Mouse (Mus musculus): Measurements from ENCODE around the gene Obsl1. TPM values are rescaled to one million over a fixed set of nuclear protein-coding genes. Genes with fewer than 3 reads are reported as not detected.

The Obsl1 gene
- polyA plus RNA-seq, 1 experiment from 2014 or later, result 25.8 TPM

GRCm38 (mm10) chr1:75443247-75444024, 62.8 kb downstream of the Obsl1 start:
- peaks cover 12% of the 10 kb centered on the region for H3K36me3 ChIP-seq (ENCODE audit: insufficient read depth, low read length)
- H3K9me3 ChIP-seq (ENCODE audit: low read length), result no peaks in the 10 kb centered on the region
- H3K27me3 ChIP-seq (replicated peaks; ENCODE audit: insufficient read depth, low read length), result peaks cover 25% of the 10 kb centered on the region
- ATAC-seq, result no peak
- H3K4me1 ChIP-seq (ENCODE audit: insufficient read depth, low read depth, low read length), result no peaks in the 10 kb centered on the region
- H3K4me3 ChIP-seq (ENCODE audit: low read depth, low read length), result no peak overlapping the region
- H3K9ac ChIP-seq (replicated peaks; ENCODE audit: low read depth), result no peak overlapping the region
- no peak for DNase-seq (ENCODE audit: low spot score)
- WGBS, result 49% methylated on average over 12 of the region's 13 CpGs
- no peak overlapping the region for H3K27ac ChIP-seq (ENCODE audit: low read length)
- TF ChIP-seq CTCF (IDR thresholded peaks at IDR 0.05), result no peak
- TF ChIP-seq EP300 (IDR thresholded peaks at IDR 0.05), result no peak
- no peak overlapping the region for H3K4me2 ChIP-seq (replicated peaks; ENCODE audit: low read depth, low read length)

- no peak overlapping the region for H3K9ac ChIP-seq (replicated peaks; ENCODE audit: low read depth)
- H3K27ac ChIP-seq (ENCODE audit: low read length), result no peak overlapping the region
- H3K4me3 ChIP-seq (ENCODE audit: low read depth, low read length), result no peak overlapping the region
- H3K4me1 ChIP-seq (ENCODE audit: insufficient read depth, low read depth, low read length), result no peaks in the 10 kb centered on the region
- ATAC-seq, result no peak
- no peak for DNase-seq (ENCODE audit: low spot score)
- H3K36me3 ChIP-seq (ENCODE audit: insufficient read depth, low read length), result peaks cover 12% of the 10 kb centered on the region
- H3K9me3 ChIP-seq (ENCODE audit: low read length), result no peaks in the 10 kb centered on the region
- peaks cover 21% of the 10 kb centered on the region for H3K27me3 ChIP-seq (replicated peaks; ENCODE audit: insufficient read depth, low read length)
- TF ChIP-seq CTCF (IDR thresholded peaks at IDR 0.05), result no peak
- no peak for TF ChIP-seq EP300 (IDR thresholded peaks at IDR 0.05)
- H3K4me2 ChIP-seq (replicated peaks; ENCODE audit: low read depth, low read length), result no peak overlapping the region
- 69% methylated on average over 8 of the region's 8 CpGs for WGBS
Observed at GRCm38 (mm10) chr1:75442811-75443210, 63.4 kb downstream of the Obsl1 start.

DNA sequence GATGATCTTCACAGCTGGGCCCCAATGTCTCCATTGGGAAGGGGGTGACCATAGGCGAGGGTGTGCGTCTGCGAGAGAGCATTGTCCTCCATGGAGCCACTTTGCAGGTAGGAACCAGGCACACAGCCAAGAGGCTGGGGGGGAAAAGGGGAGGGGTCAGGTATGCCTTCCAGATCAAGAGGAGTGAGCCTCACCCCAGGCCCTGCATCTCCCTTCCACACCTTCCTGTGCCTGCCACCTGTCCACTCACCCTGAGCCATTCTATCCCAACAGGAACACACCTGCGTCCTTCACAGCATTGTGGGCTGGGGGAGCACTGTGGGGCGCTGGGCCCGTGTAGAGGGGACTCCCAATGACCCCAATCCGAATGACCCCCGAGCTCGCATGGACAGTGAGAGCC, 64.1 kb downstream of the Obsl1 start:
- Histone ChIP-seq H3K36me3 (ENCODE audit: insufficient read depth, low read length) (peaks cover 12% of the 10 kb centered on the region), H3K4me1 (ENCODE audit: insufficient read depth, low read depth, low read length) (no peaks in the 10 kb centered on the region), H3K4me2 (replicated peaks; ENCODE audit: low read depth, low read length) (no peak overlapping the region), H3K27ac (ENCODE audit: low read length) (no peak overlapping the region), H3K4me3 (ENCODE audit: low read depth, low read length) (no peak overlapping the region), H3K27me3 (replicated peaks; ENCODE audit: insufficient read depth, low read length) (peaks cover 16% of the 10 kb centered on the region; the same call in 1 of the 2 replicates), H3K9ac (replicated peaks; ENCODE audit: low read depth) (no peak overlapping the region), H3K9me3 (ENCODE audit: low read length) (no peaks in the 10 kb centered on the region)
- TF ChIP-seq CTCF (IDR thresholded peaks at IDR 0.05), result no peak
- TF ChIP-seq EP300 (IDR thresholded peaks at IDR 0.05), result no peak
- WGBS, result 68% methylated on average over 9 of the region's 9 CpGs
- no peak for ATAC-seq
- DNase-seq (ENCODE audit: low spot score), result no peak

- H3K4me1 ChIP-seq (ENCODE audit: insufficient read depth, low read depth, low read length), result peaks cover 4% of the 10 kb centered on the region; the same call in 1 of the 2 replicates
Observed at GRCm38 (mm10) chr1:75441471-75441996, 64.7 kb downstream of the Obsl1 start.

DNA sequence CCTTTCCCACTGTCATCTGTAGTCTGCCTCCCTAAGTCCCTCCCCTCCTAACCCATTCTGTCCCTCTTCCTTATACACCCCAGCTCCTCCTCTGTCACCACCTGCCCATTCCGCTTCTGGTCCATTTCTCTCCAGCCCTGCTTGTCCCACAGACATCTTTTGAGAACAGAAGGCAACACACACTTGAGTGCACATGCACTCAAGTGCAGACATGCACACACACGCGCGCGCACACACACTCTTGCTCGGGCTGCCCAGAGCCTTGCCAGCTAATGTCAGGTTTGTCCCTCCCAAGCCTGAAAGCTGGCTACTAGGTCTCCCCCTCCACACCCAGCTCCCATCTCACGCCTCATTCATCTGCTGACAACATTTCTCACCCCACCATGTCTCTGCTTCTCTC, 65.6 kb downstream of the Obsl1 start:
- no peak overlapping the region for H3K4me2 ChIP-seq (replicated peaks; ENCODE audit: low read depth, low read length)
- H3K36me3 ChIP-seq (ENCODE audit: insufficient read depth, low read length), result peaks cover 12% of the 10 kb centered on the region
- H3K9me3 ChIP-seq (ENCODE audit: low read length), result no peaks in the 10 kb centered on the region
- H3K9ac ChIP-seq (replicated peaks; ENCODE audit: low read depth), result no peak overlapping the region
- peaks cover 9% of the 10 kb centered on the region; the same call in 1 of the 2 replicates for H3K4me1 ChIP-seq (ENCODE audit: insufficient read depth, low read depth, low read length)
- WGBS, result 92% methylated on average over 7 of the region's 7 CpGs
- 0 out of 2 replicates have a peak, but pooled peaks cover 4% of the 10 kb centered on the region for H3K27me3 ChIP-seq (replicated peaks; ENCODE audit: insufficient read depth, low read length)
- no peak overlapping the region for H3K4me3 ChIP-seq (ENCODE audit: low read depth, low read length)
- no peak overlapping the region for H3K27ac ChIP-seq (ENCODE audit: low read length)
- DNase-seq (ENCODE audit: low spot score) (no peak), ATAC-seq (no peak)
- TF ChIP-seq EP300 (IDR thresholded peaks at IDR 0.05) (no peak), CTCF (IDR thresholded peaks at IDR 0.05) (no peak)

More at GRCm38 (mm10) chr1:75441471-75441996, 64.7 kb downstream of the Obsl1 start:
- no peak overlapping the region for H3K9ac ChIP-seq (replicated peaks; ENCODE audit: low read depth)
- peaks cover 12% of the 10 kb centered on the region for H3K36me3 ChIP-seq (ENCODE audit: insufficient read depth, low read length)
- no peak overlapping the region for H3K27ac ChIP-seq (ENCODE audit: low read length)
- H3K4me2 ChIP-seq (replicated peaks; ENCODE audit: low read depth, low read length), result no peak overlapping the region
- ATAC-seq (no peak), DNase-seq (ENCODE audit: low spot score) (no peak)
- H3K9me3 ChIP-seq (ENCODE audit: low read length), result no peaks in the 10 kb centered on the region
- 91% methylated on average over 14 of the region's 15 CpGs for WGBS
- TF ChIP-seq CTCF (IDR thresholded peaks at IDR 0.05), result no peak
- TF ChIP-seq EP300 (IDR thresholded peaks at IDR 0.05), result no peak
- no peak overlapping the region for H3K4me3 ChIP-seq (ENCODE audit: low read depth, low read length)
- H3K27me3 ChIP-seq (replicated peaks; ENCODE audit: insufficient read depth, low read length), result peaks cover 10% of the 10 kb centered on the region; the same call in 1 of the 2 replicates

- Histone ChIP-seq H3K9me3 (ENCODE audit: low read length) (no peaks in the 10 kb centered on the region), H3K27me3 (replicated peaks; ENCODE audit: insufficient read depth, low read length) (no peaks in the 10 kb centered on the region), H3K27ac (ENCODE audit: low read length) (no peak overlapping the region), H3K9ac (replicated peaks; ENCODE audit: low read depth) (no peak overlapping the region), H3K4me1 (ENCODE audit: insufficient read depth, low read depth, low read length) (peaks cover 9% of the 10 kb centered on the region; the same call in 1 of the 2 replicates), H3K4me2 (replicated peaks; ENCODE audit: low read depth, low read length) (no peak overlapping the region), H3K36me3 (ENCODE audit: insufficient read depth, low read length) (peaks cover 12% of the 10 kb centered on the region), H3K4me3 (ENCODE audit: low read depth, low read length) (no peak overlapping the region)
- no peak for DNase-seq (ENCODE audit: low spot score)
- 81% methylated on average over 6 of the region's 9 CpGs for WGBS
- no peak for ATAC-seq
- no peak for TF ChIP-seq EP300 (IDR thresholded peaks at IDR 0.05)
- TF ChIP-seq CTCF (IDR thresholded peaks at IDR 0.05), result no peak
Observed at GRCm38 (mm10) chr1:75438782-75439181, 67.5 kb downstream of the Obsl1 start.

Measured in lung, postnatal 0 days (tissue).